Mouse (Mus musculus) urinary bladder, adult 2 months (tissue): ENCODE measurements around the gene Prpf31. TPM values are rescaled to one million over a fixed set of nuclear protein-coding genes. Genes with fewer than 3 reads are reported as not detected.

Experiments
- DNase-seq: peaks from one replicate; pipeline ENCODE4 v3.0.0; 2022; ENCODE audit warnings: low spot score
- polyA plus RNA-seq: library from polyadenylated mRNA; depleted of rRNA; stranded (reverse); fragments of >200 nt; gene quantifications from 2 replicates; pipeline ENCODE4 v1.2.3, GENCODE M21; 2012; rRNA removed

Gene Prpf31
- polyA plus RNA-seq, 1 experiment: 43.2 TPM

GRCm38 (mm10) chr7:3685400-3686187, 55.8 kb downstream of the Prpf31 start:
- DNase-seq: no peak

GRCm38 (mm10) chr7:3691919-3692318, 62.1 kb downstream of the Prpf31 start:
- DNase-seq: no peak

Other genes with a start within 250 kb of the Prpf31 start
- gene Cacng8, start 239.3 kb upstream of the Prpf31 start, polyA plus RNA-seq: 0.15 TPM in 1 of 2 replicates, not detected in the other
- not detected in 2 replicates for gene Cacng6, start 205.8 kb upstream of the Prpf31 start, polyA plus RNA-seq
- 0.07 and 0.10 TPM in 2 replicates for gene Tarm1, start 127.4 kb upstream of the Prpf31 start, polyA plus RNA-seq
- 0.43 and 0.44 TPM in 2 replicates for gene Oscar, start 13.8 kb upstream of the Prpf31 start, polyA plus RNA-seq
- 262 and 303 TPM in 2 replicates for gene Ndufa3, start 12.6 kb upstream of the Prpf31 start, polyA plus RNA-seq
- gene Tfpt, start 56 bp upstream of the Prpf31 start, polyA plus RNA-seq: 23.2 and 25.4 TPM in 2 replicates
- gene Cnot3, start 15.3 kb downstream of the Prpf31 start, polyA plus RNA-seq: 23.5 and 42.6 TPM in 2 replicates
- gene Leng1, start 35.9 kb downstream of the Prpf31 start, polyA plus RNA-seq: 14.0 and 14.8 TPM in 2 replicates
- 120 and 136 TPM in 2 replicates for gene Tmc4, start 47.6 kb downstream of the Prpf31 start, polyA plus RNA-seq
- 88.8 and 98.9 TPM in 2 replicates for gene Tsen34, start 62.9 kb downstream of the Prpf31 start, polyA plus RNA-seq
- gene Mboat7, start 63.5 kb downstream of the Prpf31 start, polyA plus RNA-seq: 25.6 and 31.9 TPM in 2 replicates
- 3,051 and 3,338 TPM in 2 replicates for gene Rps9, start 74.0 kb downstream of the Prpf31 start, polyA plus RNA-seq
- 12.2 and 12.4 TPM in 2 replicates for gene Pirb, start 90.4 kb downstream of the Prpf31 start, polyA plus RNA-seq
- gene Gm15448, start 195.7 kb downstream of the Prpf31 start, polyA plus RNA-seq: 0.18 and 0.22 TPM in 2 replicates
- 0.33 and 0.65 TPM in 2 replicates for gene Pira2, start 215.1 kb downstream of the Prpf31 start, polyA plus RNA-seq